Mouse (Mus musculus) CH12.LX (cell line): ENCODE measurements around the gene Adcy10.

ENCODE experiments used
- CTCF ChIP-seq, 2 experiments: IDR thresholded peaks in 1 of 2; conservative IDR thresholded peaks in 1 of 2; 2 replicates each; pipeline ENCODE4 v1.5.1; 2011 to 2012; ENCODE audit warnings: low read depth in 2 of 2, low read length in 2 of 2, improper control_type of control experiment in 1 of 2, inconsistent platforms in 1 of 2, mild to moderate bottlenecking in 1 of 2, moderate library complexity in 1 of 2
- E2F4 ChIP-seq: IDR thresholded peaks from 2 replicates; pipeline ENCODE4 v1.6.1; 2011; ENCODE audit warnings: low read depth, low read length, improper control_type of control experiment; ENCODE audit not compliant: insufficient replicate concordance
- HCFC1 ChIP-seq: IDR thresholded peaks from 2 replicates; pipeline ENCODE4 v1.6.1; 2012; ENCODE audit warnings: low read depth, mild to moderate bottlenecking, inconsistent platforms, low read length, improper control_type of control experiment
- KAT2A ChIP-seq: IDR thresholded peaks from 2 replicates; pipeline ENCODE4 v1.6.1; 2012; ENCODE audit warnings: low read length, improper control_type of control experiment, inconsistent platforms; ENCODE audit not compliant: insufficient replicate concordance
- MAFK ChIP-seq: IDR thresholded peaks from 2 replicates; pipeline ENCODE4 v1.6.1; 2011; ENCODE audit warnings: low read length, improper control_type of control experiment; ENCODE audit not compliant: insufficient replicate concordance
- MXI1 ChIP-seq: IDR thresholded peaks from 2 replicates; pipeline ENCODE4 v1.6.1; 2011; ENCODE audit warnings: mild to moderate bottlenecking, low read depth, low read length, improper control_type of control experiment
- POLR2A ChIP-seq: IDR thresholded peaks from 2 replicates; pipeline ENCODE4 v1.6.1; 2011; ENCODE audit warnings: low read depth, mild to moderate bottlenecking, improper control_type of control experiment, low read length
- RAD21 ChIP-seq: IDR thresholded peaks from 2 replicates; pipeline ENCODE4 v1.6.1; 2011; ENCODE audit warnings: low read depth, mild to moderate bottlenecking, low read length, improper control_type of control experiment, moderate library complexity
- TCF12 ChIP-seq: IDR thresholded peaks from 2 replicates; pipeline ENCODE4 v1.6.1; 2014; ENCODE audit warnings: low read depth, mild to moderate bottlenecking, inconsistent platforms, low read length, improper control_type of control experiment
- USF2 ChIP-seq: conservative IDR thresholded peaks from 2 replicates; pipeline ENCODE4 v1.6.1; 2011; ENCODE audit warnings: low read depth, low read length, improper control_type of control experiment
- ZKSCAN1 ChIP-seq: IDR thresholded peaks from 2 replicates; pipeline ENCODE4 v1.6.1; 2012; ENCODE audit warnings: low read depth, inconsistent platforms, low read length, improper control_type of control experiment, borderline replicate concordance
- ZMIZ1 ChIP-seq: IDR thresholded peaks from 2 replicates; pipeline ENCODE4 v1.6.1; 2012; ENCODE audit warnings: low read depth, mild to moderate bottlenecking, inconsistent platforms, low read length, improper control_type of control experiment

DNA sequence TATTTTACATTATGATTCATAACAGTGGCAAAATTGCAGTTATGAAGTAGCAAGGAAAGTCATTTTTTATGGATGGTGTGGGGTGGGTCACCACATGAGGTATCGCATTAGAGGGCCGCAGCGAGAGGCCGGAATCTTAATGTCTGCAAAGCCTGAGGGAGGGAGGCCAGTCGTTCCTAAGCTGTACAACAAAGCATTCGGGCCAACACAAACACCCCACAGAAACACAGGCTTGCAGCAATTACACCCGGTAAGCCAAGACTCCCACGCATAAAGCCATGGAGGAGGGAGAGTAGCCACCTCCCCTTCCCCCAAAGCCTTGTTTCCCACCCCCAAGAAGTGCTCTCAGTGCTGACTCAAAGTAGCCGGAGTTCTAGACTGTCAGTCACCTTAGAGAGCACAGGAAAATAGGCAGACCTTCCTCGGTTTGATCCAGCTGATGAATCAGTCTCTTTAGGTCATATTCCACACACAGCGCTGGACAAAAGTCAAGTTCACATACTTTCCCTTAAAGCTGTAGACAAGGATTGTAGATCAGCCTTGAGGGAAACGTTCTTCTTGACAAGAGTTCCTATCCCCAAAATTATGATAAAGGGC is 51.2 kb downstream of the Adcy10 start:
- TF ChIP-seq E2F4 = no peak
- TF ChIP-seq CTCF (conservative IDR thresholded peaks at IDR 0.05 in 1 of 2, IDR thresholded peaks at IDR 0.05 in 1 of 2; ENCODE audit: low read depth in 2 of 2, low read length in 2 of 2) = no peak
- TF ChIP-seq MXI1 = no peak
- no peak for TF ChIP-seq USF2
- no peak for TF ChIP-seq TCF12
- TF ChIP-seq ZMIZ1 = no peak
- TF ChIP-seq ZKSCAN1 = no peak
- TF ChIP-seq KAT2A = no peak
- TF ChIP-seq POLR2A = no peak
- no peak for TF ChIP-seq RAD21
- no peak for TF ChIP-seq HCFC1
- TF ChIP-seq MAFK = no peak
